Mouse (Mus musculus) gastrocnemius, adult 2 months (tissue): ENCODE results near the gene Slc5a4a. TPM values are rescaled to one million over a fixed set of nuclear protein-coding genes. Genes with fewer than 3 reads are reported as not detected.

Experiments
- DNase-seq: peaks from one replicate; pipeline ENCODE4 v3.0.0; 2022
- H3K27ac ChIP-seq: fragments of 200-600 bp; 2 replicates; pipeline ENCODE4 v1.8.1; 2022; ENCODE audit warnings: mild to moderate bottlenecking
- H3K4me3 ChIP-seq: fragments of 200-600 bp; 2 replicates; pipeline ENCODE4 v1.8.1; 2022; ENCODE audit warnings: mild to moderate bottlenecking, moderate library complexity
- CTCF ChIP-seq: fragments of 200-600 bp; IDR thresholded peaks from 2 replicates; pipeline ENCODE4 v1.8.1; 2022; ENCODE audit warnings: antibody characterized with exemption, mild to moderate bottlenecking, moderate library complexity
- intact Hi-C: fragments of 180-260 bp; cut with DNase I; formaldehyde crosslinking; loops from one replicate; pipeline ENCODE4 v1.15.1; 2025
- long read RNA-seq, 2 experiments: library from polyadenylated mRNA; stranded (forward); transcript quantifications; one replicate each; pipeline ENCODE4 v2.0.0; 2021
- total RNA-seq, 2 experiments: library from RNA; stranded (reverse); gene quantifications; 2 replicates each; pipeline ENCODE4 v1.2.3; 2021

Slc5a4a gene
- not detected for total RNA-seq
- long read RNA-seq, experiment 1 = 0 reads
- long read RNA-seq, experiment 2 = 0 reads

DNA sequence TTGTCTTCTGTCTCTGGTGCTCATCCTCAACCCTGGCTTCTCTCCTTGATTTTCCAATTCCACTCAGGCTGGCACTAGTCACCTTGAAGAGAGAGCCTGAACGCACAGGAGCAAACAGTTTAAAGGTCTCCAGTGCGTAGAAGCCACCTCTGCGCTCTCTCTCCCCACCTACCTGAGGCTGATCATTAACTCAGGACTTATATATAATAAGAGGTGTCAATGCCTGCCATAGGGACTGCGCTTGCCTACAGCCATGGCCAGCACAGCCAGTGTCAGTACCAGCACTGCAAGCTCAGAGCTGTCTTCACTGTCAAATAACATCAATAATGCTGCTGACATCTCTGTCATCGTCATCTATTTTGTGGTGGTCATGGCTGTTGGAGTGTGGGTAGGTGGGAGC is at the start of gene Slc5a4a:
Gene Slc5a4a (plus strand): TSS at position 174 of the 400 bp plus-strand sequence.
- no peak for TF ChIP-seq CTCF
- Histone ChIP-seq H3K4me3 (no peak within 1 kb of the TSS), H3K27ac (no peak within 1 kb of the TSS)
- no peak for DNase-seq
- intact Hi-C loops = no loop called here

DNA sequence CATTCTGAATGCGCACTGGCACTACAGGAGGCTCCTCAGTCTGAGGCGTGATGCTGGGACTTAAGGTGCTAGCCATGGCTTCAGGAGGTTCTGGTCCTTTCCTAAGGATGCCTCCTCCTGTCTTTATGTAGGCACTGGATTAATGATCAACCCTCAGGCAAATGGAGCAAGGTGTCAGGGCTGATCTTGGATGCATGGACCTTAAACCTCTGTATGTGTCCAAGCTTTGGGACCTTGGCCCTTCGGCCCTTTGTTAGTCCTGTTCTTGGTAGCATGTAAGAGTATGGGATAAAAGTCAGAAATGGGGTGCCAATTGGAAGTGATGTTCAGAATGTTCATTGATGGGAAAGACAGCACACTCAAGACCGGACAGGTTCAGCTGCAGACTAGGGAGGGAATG is 36.4 kb upstream of the Slc5a4a start, which contains the start of gene Slc5a4b:
Gene Slc5a4b (minus strand): TSS at position 101 of the 400 bp plus-strand sequence.
- H3K27ac ChIP-seq = no peak within 1 kb of the TSS
- intact Hi-C loops = loop anchor here (10.0 kb wide), 1 partner anchor 116 kb away; no protein-coding TSS in a partner anchor
- H3K4me3 ChIP-seq = no peak within 1 kb of the TSS
- TF ChIP-seq CTCF = no peak
- no peak for DNase-seq

DNA sequence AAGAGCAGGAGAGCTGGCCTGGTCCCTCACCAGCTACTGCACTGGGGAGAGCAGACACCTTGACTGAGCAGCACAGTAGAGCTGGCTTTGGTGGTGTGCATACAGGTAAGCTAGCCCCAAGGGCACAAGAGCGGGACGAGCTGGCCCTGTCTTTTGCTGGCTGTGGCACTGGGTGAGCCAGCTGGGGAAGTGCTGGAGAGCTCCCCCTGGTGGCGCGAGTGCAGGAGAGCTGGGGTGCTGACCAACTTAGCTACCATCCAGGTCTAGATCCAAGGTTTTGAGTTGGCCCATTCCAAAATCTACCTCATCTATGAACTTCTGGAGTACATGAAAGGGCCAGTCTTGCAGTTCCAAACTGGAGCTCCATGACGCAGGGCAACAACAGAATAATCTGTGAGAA is 29.3 kb upstream of the Slc5a4a start:
- Histone ChIP-seq H3K4me3 (no peak overlapping the region), H3K27ac (no peak overlapping the region)
- TF ChIP-seq CTCF = peak; percentile 70
- intact Hi-C loops = loop anchor here (10.0 kb wide), 1 partner anchor 123 kb away; no protein-coding TSS in a partner anchor
- peak; percentile 63 for DNase-seq

DNA sequence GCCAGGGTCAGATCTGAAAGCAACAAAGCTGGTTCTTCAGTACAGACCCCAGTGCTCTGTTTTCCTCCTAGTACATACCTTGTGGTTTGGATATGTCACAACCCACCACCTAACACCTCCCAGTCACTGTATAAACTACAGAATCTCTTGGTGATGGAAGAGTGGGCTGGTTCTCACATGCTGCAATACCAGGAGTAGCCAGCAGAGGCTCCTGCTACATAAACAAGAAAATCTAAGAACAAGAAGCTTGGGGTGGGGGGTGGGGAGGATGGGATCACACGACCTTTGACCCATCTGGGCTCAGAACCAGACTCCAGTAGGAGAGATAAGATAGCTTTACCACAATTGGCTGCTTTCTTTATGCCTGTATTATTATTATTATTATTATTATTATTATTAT is 28.5 kb upstream of the Slc5a4a start:
- intact Hi-C loops = loop anchor here (10.0 kb wide), 1 partner anchor 124 kb away; no protein-coding TSS in a partner anchor
- peak; percentile 24 for TF ChIP-seq CTCF
- Histone ChIP-seq H3K27ac (no peak overlapping the region), H3K4me3 (no peak overlapping the region)
- DNase-seq = no peak

DNA sequence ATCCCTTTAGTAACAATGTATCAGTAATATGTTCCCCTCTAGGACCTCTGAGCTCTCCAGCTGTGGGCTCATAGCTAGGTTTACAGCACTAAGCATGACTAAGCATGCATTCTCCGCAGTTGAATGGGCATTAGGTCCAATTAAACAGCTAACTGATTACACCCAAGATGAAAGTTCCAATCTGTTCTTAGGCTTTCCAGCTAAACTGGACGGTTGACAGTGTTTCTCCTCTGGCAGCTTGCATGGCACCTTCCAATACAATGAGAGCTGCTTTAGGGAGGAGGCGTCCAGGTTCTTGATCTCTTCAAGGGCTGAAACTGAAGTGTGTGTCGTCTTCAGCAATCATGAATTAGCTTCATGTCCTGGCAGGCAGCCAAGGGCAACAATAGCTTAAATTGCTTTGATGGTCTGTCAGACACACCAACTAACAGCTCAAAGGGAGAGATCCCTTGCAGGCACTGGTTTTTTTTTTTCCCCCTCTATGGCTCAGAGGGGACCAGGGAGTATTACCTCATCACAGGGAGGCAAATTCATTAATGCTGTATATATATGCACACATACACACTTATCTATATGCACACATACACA is 27.0 kb upstream of the Slc5a4a start:
- no peak overlapping the region for H3K27ac ChIP-seq
- intact Hi-C loops = no loop called here
- no peak for TF ChIP-seq CTCF

DNA sequence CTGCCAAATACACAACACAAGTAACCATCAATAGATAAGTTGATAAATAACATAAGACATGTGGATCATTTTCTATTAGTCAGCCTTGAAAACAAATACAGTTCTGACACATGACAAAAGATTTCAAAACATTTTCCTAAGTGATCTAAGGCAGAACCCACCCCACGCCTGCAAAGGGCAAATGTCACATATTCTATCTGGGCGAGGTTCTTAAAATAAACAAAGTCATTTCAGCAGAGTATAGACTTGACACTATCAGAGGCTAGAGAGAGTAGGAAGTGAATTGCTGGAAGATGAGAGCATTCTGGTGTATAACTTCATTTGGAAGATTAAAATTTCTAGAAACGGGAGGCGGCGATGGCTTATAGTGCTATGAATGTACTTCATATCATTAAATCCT is 25.8 kb upstream of the Slc5a4a start:
- DNase-seq = no peak
- intact Hi-C loops = no loop called here

More for the DNA sequence above, 27.0 kb upstream of the Slc5a4a start:
- no peak overlapping the region for H3K4me3 ChIP-seq
- no peak for DNase-seq

DNA sequence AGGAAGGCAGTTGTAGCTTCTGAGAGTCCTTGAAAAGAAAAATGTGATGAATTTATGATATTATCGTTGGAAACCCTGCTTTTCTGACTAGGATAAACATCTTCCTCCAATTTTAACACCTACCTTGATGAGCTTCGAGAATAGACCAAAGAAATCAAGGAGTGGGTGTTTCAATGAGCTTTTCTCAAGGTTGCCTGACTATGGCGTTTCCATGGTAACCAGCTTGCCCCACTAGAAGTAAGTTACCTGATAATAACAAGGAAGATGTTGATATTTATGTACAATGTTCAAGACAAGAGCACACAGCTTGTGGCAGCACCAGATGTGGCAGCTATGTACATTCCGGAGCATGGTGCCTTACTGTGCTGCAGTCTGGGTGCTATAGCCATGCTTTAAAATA is 14.7 kb upstream of the Slc5a4a start:
- Histone ChIP-seq H3K4me3 (no peak overlapping the region), H3K27ac (no peak overlapping the region)
- no peak for TF ChIP-seq CTCF
- DNase-seq = no peak
- intact Hi-C loops = no loop called here

More for the DNA sequence above, 25.8 kb upstream of the Slc5a4a start:
- Histone ChIP-seq H3K27ac (no peak overlapping the region), H3K4me3 (no peak overlapping the region)
- TF ChIP-seq CTCF = no peak

DNA sequence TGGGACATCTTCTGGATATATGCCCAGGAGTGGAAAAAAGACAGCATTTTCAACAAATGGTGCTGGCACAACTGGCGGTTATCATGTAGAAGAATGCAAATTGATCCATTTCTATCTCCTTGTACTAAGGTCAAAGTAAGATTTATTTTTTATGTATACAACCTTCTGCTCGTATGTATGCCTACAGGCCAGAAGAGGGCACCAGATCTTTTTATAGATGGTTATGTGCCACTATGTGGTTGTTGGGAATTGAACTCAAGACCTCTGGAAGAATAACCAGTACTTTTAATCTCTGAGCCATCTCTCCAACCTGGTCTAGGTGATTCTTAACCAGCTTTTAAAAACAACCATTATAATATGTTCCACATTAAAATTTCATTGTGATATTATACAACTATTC is 10.9 kb upstream of the Slc5a4a start:
- DNase-seq = no peak
- TF ChIP-seq CTCF = no peak
- no peak overlapping the region for H3K4me3 ChIP-seq
- intact Hi-C loops = no loop called here
- H3K27ac ChIP-seq = no peak overlapping the region

DNA sequence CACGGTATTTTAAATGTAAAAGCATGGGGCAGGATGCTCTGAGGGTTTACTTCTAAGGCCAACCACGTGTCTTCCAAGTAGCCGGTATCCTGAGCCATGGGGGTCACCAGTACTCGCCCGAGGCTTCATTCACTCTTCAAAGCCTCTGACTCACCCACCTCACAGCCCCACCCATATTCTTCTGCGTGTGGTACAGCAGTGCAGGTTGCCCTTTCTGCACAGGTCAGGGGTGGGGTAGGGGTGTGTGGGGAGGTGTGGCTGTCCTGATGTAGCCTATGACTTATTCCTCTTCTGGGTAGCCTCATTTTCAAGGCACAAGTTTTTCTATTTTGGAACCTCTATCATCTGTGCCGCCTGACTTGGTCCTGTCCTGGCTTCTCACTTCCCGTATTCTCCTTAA is 405 bp upstream of the Slc5a4a start:
- H3K27ac ChIP-seq = no peak overlapping the region
- no peak for DNase-seq
- no peak for TF ChIP-seq CTCF
- no peak overlapping the region for H3K4me3 ChIP-seq
- intact Hi-C loops = no loop called here

DNA sequence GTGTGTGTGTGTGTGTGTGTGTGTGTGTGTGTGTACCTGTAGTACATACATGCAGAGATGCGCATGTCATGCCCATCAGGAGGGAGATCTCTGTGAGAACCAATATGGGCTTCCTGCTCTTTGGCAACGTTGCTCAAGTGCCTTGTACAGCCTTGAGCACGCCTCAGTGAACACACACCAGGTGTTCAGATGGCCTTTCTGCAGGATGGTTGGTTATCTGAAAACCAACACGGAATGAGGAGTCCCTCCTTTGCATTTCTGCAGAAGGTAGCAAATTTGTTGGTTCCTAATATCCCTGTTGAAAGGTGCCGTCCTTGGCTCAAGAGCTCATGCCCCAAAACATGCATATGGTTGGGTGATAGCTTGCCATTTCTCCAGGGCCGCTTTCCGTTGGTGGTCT is 8.7 kb downstream of the Slc5a4a start:
- intact Hi-C loops = no loop called here
- no peak overlapping the region for H3K4me3 ChIP-seq
- no peak overlapping the region for H3K27ac ChIP-seq
- no peak for DNase-seq
- no peak for TF ChIP-seq CTCF

DNA sequence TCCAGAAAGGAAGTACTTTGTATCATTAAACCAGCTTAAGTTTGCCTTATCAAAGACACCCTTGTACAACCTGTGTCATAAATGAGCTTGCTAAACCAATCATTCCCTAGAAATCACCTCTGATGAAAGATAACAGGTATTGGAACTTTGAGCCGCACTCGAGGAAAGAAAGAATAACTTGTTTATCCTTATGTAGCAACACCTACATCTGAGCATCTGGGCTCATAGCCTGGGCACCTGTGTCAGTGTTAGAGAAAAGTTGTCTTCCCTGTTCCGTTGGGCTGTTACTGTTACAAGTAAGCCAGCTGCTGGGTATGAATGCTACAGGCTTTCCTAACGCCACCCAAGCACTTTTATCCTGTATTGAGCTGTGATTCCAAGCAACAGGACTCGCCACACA is 10.3 kb downstream of the Slc5a4a start:
- intact Hi-C loops = no loop called here
- Histone ChIP-seq H3K4me3 (no peak overlapping the region), H3K27ac (no peak overlapping the region)
- no peak for DNase-seq
- TF ChIP-seq CTCF = no peak

DNA sequence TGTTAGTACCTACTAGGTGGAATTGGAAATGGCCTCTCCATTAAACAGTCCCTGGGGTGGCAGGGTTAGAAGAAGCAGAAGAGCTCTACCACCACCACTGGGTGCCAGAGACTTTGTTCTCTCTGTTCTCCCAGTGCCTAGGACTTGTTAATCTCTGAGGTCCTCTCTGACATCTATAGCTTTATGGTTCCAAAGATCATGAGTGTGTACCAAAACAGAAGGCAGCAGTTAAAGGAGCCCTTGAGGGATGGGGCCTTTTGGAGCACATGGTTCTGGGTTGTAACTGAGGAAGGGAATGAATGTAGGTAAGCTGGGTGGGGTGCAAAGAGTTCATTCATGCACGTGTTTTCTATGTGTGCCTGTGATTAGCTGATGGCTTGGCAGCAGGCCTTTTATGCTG is 10.8 kb downstream of the Slc5a4a start:
- no peak overlapping the region for H3K27ac ChIP-seq
- intact Hi-C loops = no loop called here
- no peak for DNase-seq
- no peak for TF ChIP-seq CTCF
- no peak overlapping the region for H3K4me3 ChIP-seq

DNA sequence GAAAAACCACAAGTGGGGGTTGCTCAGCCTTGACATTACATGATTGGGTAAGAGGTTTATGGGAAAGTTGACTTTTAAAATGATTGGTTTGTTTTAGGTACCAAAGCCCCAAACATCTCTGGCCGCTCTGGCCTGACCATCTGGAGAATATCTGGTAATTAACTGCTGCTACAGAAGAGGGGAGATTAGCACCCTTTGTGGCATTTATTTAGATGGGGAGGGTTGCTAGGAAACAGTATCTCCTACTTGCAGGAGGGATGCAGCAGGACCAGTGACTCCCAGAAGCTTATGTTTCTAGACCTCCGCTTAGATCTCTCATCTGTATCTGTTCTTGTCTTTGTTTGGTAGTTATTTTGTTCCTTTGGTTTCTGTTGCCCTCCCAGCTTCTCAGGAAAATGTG is 27.6 kb downstream of the Slc5a4a start:
- H3K4me3 ChIP-seq = no peak overlapping the region
- H3K27ac ChIP-seq = no peak overlapping the region
- intact Hi-C loops = no loop called here
- no peak for DNase-seq
- TF ChIP-seq CTCF = no peak

DNA sequence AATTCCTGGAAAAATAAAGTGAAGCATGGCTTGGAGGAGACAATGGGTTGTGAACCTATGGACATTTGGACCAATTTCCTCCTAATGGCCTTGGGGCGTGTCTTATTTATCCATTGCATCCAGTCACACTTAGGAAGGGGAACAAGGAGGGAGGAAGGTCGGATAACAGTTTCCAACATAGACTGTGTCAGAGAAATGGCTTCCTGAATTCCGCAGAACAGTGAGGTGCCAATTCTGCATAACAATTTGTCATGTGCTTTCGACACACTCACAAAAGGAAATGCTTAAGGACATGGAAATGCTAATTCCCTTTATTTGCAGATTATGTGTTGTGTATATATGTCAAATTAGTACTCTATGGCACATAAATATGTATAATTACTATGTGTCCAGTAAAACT is 38.0 kb downstream of the Slc5a4a start:
- no peak overlapping the region for H3K27ac ChIP-seq
- intact Hi-C loops = no loop called here
- TF ChIP-seq CTCF = no peak
- no peak for DNase-seq
- no peak overlapping the region for H3K4me3 ChIP-seq
